Mouse (Mus musculus): ENCODE measurements around the gene Snrnp25. TPM values are rescaled to one million over a fixed set of nuclear protein-coding genes. Genes with fewer than 3 reads are reported as not detected.

Gene Snrnp25
- total and polyA plus RNA-seq, 3 experiments, result 130 to 158 TPM; not detected in 1

DNA sequence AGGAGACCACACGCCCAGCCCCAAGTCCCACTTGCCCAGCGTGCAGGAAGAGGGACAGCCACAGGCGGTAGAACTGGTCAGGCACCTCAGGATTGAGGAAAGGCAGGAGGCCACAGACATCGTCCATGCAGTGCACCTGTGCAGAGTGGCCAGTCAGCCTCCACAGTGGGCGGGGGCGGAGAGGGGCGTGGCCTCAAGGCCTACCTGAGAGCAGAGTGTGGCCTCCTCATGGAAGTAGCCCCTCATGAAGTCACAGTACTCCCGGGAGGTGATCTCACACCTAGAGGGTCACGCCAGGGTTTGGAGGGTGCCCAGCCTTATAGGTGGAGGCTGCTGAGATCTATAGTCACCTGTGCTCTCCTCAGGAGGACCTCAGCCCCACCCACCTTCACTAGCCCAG, 5.4 kb downstream of the Snrnp25 start:
- no peak overlapping the region for H3K4me3 ChIP-seq (ENCODE audit: control insufficient read depth in 1 of 2, insufficient read depth in 1 of 2, low read depth in 2 of 2, low read length in 2 of 2)
- peaks cover 0 to 4% of the 10 kb centered on the region in 2 experiments; a peak in 3 of 4 replicates for H3K4me1 ChIP-seq (ENCODE audit: control insufficient read depth in 1 of 2, insufficient read depth in 2 of 2, low read length in 2 of 2)
- TF ChIP-seq ZC3H11A (IDR thresholded peaks at IDR 0.05; ENCODE audit: low read depth, low read length) (no peak), ETS1 (IDR thresholded peaks at IDR 0.05; ENCODE audit: low read depth, low read length) (no peak), HCFC1 (IDR thresholded peaks at IDR 0.05; ENCODE audit: low read depth, low read length) (no peak), RAD21 (IDR thresholded peaks at IDR 0.05; ENCODE audit: low read depth, low read length) (no peak), SIN3A (IDR thresholded peaks at IDR 0.05; ENCODE audit: low read length) (no peak), JUND (IDR thresholded peaks at IDR 0.05; ENCODE audit: low read depth, low read length) (no peak), SMC3 (IDR thresholded peaks at IDR 0.05; ENCODE audit: low read depth, low read length) (no peak), MYC (IDR thresholded peaks at IDR 0.05; ENCODE audit: low read depth, low read length) (no peak), POLR2AphosphoS5 (IDR thresholded peaks at IDR 0.05; ENCODE audit: borderline replicate concordance, low read depth, low read length) (no peak), MYB (IDR thresholded peaks at IDR 0.05; ENCODE audit: low read depth, low read length) (no peak), CTCF (IDR thresholded peaks at IDR 0.05 in 2 of 3, conservative IDR thresholded peaks at IDR 0.05 in 1 of 3; ENCODE audit: control insufficient read depth in 1 of 3, insufficient read depth in 1 of 3, low read depth in 2 of 3, low read length in 3 of 3, poor library complexity in 1 of 3, severe bottlenecking in 1 of 3) (no peak), POLR2A (IDR thresholded peaks at IDR 0.05; ENCODE audit: control insufficient read depth in 1 of 2, insufficient read depth in 1 of 2, low read depth in 1 of 2, low read length in 2 of 2, poor library complexity in 1 of 2) (no peak), BHLHE40 (IDR thresholded peaks at IDR 0.05; ENCODE audit: borderline replicate concordance, low read depth, low read length) (no peak)
- H3K36me3 ChIP-seq (ENCODE audit: control insufficient read depth in 1 of 2, insufficient read depth in 2 of 2, low read length in 2 of 2), result peaks cover 0 to 3% of the 10 kb centered on the region in 2 experiments; a peak in 2 of 4 replicates
- H3K79me2 ChIP-seq (ENCODE audit: control insufficient read depth, insufficient read depth, low read length, poor library complexity), result peaks cover 3% of the 10 kb centered on the region; the same call in 1 of the 2 replicates
- H3K9ac ChIP-seq (ENCODE audit: control insufficient read depth, low read depth, low read length, poor library complexity, severe bottlenecking), result no peak overlapping the region
- no peaks in the 10 kb centered on the region for H3K27me3 ChIP-seq (ENCODE audit: control insufficient read depth in 1 of 2, insufficient read depth in 2 of 2, low read length in 2 of 2)
- H3K27ac ChIP-seq (ENCODE audit: control insufficient read depth, low read depth, low read length), result no peak overlapping the region
- H3K9me3 ChIP-seq (replicated peaks; ENCODE audit: insufficient read depth, low read length), result no peaks in the 10 kb centered on the region
- no peak for DNase-seq (ENCODE audit: low read depth, low spot score)

DNA sequence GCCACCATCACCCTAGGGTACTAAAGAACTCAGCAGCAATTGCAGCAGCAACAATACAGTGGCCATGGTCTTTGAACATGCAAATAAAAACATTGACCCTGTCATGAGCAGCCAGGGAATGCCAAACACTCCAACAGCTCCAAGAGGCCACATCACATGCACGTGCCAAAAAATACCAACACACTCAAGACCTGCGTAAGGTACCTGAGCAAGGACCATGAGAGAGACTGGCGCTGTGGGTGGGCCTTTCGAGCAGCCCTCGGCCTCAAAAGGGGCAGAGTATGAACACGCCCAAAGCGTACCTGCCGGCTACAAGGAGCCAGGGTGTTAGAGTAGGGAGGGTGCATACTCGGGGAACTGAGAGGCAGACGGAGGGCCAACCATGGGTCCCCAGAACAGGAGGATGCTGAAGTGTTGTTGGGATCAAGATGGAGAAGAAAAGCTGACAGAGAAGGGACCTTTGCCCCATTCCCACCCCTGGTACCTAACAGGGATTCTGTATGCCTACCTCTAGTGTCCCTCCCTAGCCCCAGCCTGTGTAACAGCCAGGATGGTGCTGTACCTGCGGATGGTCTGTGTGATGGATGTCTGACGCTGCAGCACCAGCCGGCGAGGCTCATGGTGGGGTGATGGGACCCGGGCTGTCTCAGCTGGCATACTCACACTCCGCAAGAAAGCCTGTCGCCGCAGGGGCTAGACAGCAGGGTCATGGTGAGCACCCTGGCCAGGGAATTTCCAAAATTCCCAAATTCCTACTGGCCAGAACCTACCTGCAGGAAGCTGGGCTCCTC, 10.4 kb downstream of the Snrnp25 start:
- Histone ChIP-seq H3K36me3 (ENCODE audit: control insufficient read depth in 1 of 2, insufficient read depth in 2 of 2, low read length in 2 of 2) (no peaks in the 10 kb centered on the region), H3K9ac (ENCODE audit: control insufficient read depth, low read depth, low read length, poor library complexity, severe bottlenecking) (no peak overlapping the region), H3K27me3 (ENCODE audit: control insufficient read depth in 1 of 2, insufficient read depth in 2 of 2, low read length in 2 of 2) (no peaks in the 10 kb centered on the region), H3K27ac (ENCODE audit: control insufficient read depth, low read depth, low read length) (no peak overlapping the region), H3K9me3 (replicated peaks; ENCODE audit: insufficient read depth, low read length) (no peaks in the 10 kb centered on the region), H3K4me3 (ENCODE audit: control insufficient read depth in 1 of 2, insufficient read depth in 1 of 2, low read depth in 2 of 2, low read length in 2 of 2) (no peak overlapping the region), H3K79me2 (ENCODE audit: control insufficient read depth, insufficient read depth, low read length, poor library complexity) (no peaks in the 10 kb centered on the region), H3K4me1 (ENCODE audit: control insufficient read depth in 1 of 2, insufficient read depth in 2 of 2, low read length in 2 of 2) (no peaks in the 10 kb centered on the region)
- TF ChIP-seq ELF1 (IDR thresholded peaks at IDR 0.05; ENCODE audit: low read depth, low read length), result no peak
- TF ChIP-seq RAD21 (IDR thresholded peaks at IDR 0.05; ENCODE audit: low read depth, low read length), result no peak
- no peak for TF ChIP-seq TBP (IDR thresholded peaks at IDR 0.05; ENCODE audit: low read depth, low read length)
- no peak for TF ChIP-seq CHD1 (IDR thresholded peaks at IDR 0.05; ENCODE audit: low read depth, low read length)
- no peak for TF ChIP-seq ZNF384 (IDR thresholded peaks at IDR 0.05; ENCODE audit: low read depth, low read length)
- no peak for TF ChIP-seq NRF1 (IDR thresholded peaks at IDR 0.05; ENCODE audit: insufficient read depth, low read depth, low read length, poor library complexity, severe bottlenecking)
- TF ChIP-seq MYB (IDR thresholded peaks at IDR 0.05; ENCODE audit: low read depth, low read length), result no peak
- no peak for TF ChIP-seq MAFK (IDR thresholded peaks at IDR 0.05; ENCODE audit: borderline replicate concordance, low read depth, low read length)
- no peak for TF ChIP-seq JUND (IDR thresholded peaks at IDR 0.05; ENCODE audit: low read depth, low read length)
- TF ChIP-seq MAZ (IDR thresholded peaks at IDR 0.05; ENCODE audit: low read depth, low read length), result no peak
- TF ChIP-seq KAT2A (conservative IDR thresholded peaks at IDR 0.05; ENCODE audit: low read depth, low read length), result no peak
- no peak for TF ChIP-seq ZC3H11A (IDR thresholded peaks at IDR 0.05; ENCODE audit: low read depth, low read length)
- TF ChIP-seq BHLHE40 (IDR thresholded peaks at IDR 0.05; ENCODE audit: borderline replicate concordance, low read depth, low read length), result no peak
- TF ChIP-seq ZKSCAN1 (IDR thresholded peaks at IDR 0.05; ENCODE audit: low read depth, low read length), result no peak
- TF ChIP-seq ETS1 (IDR thresholded peaks at IDR 0.05; ENCODE audit: low read depth, low read length), result no peak
- no peak for TF ChIP-seq E2F4 (IDR thresholded peaks at IDR 0.05; ENCODE audit: borderline replicate concordance, low read depth, low read length)
- no peak for TF ChIP-seq ZMIZ1 (IDR thresholded peaks at IDR 0.05; ENCODE audit: low read depth, low read length)
- no peak for DNase-seq (ENCODE audit: low read depth, low spot score)
